Mouse (Mus musculus): Measurements from ENCODE around the gene Ankrd54. TPM values are rescaled to one million over a fixed set of nuclear protein-coding genes. Genes with fewer than 3 reads are reported as not detected.

Ankrd54 gene
- total RNA-seq, 4 experiments from 2014 or later, result 3.1 to 5.8 (median 3.5) TPM

DNA sequence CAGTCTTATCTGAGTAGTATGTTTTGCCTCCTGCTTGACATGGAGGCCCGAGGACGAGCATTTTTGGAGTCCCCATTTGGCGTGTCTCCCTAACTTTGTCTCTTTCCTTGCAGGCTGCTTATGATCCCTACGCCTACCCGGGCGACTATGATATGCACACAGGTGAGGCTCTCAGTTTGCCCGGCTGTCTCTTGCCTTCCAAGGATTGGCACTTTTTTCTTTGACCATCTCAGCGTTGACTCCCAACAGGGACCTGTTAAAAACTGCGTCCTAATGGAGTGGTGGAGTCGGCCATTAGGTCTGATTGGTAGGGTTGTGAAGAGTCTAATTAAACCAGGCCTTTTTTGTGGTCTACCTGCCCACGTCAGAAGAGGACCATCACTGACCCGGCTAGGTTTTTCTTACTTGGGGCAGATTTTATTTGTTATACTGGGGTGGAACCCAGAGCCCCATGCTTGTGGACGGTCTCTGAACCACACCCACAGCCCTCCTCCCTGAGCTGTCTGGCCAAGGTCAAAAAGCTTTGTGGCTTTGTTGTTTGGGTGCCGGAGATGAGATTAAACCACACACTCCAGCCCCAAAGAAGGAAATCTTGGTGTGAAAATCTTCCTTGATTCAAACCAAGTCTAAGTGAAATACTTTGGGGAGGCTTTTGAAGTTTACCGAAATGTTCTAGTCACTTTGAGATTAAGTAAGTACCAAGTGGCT is 13.1 kb upstream of the Ankrd54 start:
- DNase-seq (ENCODE audit: low spot score in 2 of 2), result no peak

DNA sequence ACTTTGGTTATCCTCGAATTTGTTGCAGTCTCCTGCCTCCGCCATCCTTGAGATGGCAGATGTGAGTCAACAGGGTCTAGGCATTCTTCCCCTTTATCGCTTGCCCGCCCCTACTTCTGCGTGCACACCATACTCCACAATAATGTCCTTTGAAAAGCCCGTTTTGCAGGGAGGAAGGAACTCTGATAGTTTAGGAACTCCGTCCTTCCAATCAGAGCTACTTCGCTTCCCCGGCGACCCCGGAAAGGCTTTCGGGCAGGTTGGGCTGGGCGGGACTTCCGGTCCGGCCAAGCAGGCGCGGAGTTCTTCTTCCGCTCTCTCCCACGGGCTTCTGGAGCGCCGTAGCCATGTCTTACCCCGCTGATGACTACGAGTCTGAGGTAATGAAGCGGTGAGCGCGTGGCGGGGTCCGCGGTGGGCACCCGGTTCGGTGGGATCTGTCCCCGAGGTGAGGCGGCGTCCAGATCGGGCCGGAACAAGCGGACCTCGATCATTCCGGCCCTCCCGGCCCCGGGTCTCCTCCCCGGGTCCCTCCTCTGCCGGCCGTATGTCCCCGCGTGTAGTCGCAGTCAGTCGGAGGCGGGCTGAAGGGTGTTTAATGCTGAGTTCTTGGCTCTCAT is 12.3 kb upstream of the Ankrd54 start, which contains the start of gene Eif3l:
Eif3l (plus strand) TSS at position 267 of the 620 bp plus-strand sequence.
- peak; percentile 72 to 77 for DNase-seq (ENCODE audit: low spot score in 2 of 2)

DNA sequence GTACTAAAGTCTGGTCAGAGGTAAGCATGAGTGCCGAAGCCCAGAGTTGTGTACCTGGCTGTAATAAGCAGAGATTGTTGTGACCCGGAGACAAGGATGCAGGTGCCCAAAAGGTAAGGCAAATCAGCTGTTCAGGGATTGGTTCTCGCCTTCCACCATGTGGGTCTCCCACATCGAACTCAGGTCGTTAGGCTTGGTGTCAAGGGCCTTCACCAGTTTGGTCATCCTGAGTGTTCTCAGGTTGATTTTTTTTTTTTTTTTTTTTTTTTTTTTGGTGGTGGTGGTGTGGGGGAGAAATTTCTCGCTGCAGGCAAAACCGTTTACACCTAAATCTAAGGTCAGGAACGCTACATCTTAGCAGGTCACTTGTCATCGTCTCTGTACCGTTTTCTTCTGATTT is 11.8 kb upstream of the Ankrd54 start:
- DNase-seq (ENCODE audit: low spot score in 2 of 2), result no peak

DNA sequence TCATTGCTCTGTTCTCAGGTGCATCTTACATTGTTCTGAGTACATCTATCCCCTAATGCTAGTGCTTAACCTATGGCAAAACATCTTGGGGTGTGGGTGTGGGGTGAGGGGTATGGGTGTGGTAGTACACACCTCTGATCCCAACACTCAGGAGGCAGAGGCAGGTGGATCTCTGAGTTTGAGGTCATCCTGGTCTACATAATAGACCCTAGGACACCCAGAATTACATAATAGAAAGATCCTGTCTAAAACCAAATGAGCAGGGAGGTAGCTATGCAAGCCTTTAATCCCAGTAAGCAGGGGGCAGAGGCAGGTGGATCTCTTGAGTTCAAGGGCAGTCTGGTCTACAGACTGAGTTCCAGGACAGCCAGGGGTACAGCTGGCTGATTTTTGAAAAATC is 11.1 kb upstream of the Ankrd54 start:
- no peak for DNase-seq (ENCODE audit: low spot score in 2 of 2)

DNA sequence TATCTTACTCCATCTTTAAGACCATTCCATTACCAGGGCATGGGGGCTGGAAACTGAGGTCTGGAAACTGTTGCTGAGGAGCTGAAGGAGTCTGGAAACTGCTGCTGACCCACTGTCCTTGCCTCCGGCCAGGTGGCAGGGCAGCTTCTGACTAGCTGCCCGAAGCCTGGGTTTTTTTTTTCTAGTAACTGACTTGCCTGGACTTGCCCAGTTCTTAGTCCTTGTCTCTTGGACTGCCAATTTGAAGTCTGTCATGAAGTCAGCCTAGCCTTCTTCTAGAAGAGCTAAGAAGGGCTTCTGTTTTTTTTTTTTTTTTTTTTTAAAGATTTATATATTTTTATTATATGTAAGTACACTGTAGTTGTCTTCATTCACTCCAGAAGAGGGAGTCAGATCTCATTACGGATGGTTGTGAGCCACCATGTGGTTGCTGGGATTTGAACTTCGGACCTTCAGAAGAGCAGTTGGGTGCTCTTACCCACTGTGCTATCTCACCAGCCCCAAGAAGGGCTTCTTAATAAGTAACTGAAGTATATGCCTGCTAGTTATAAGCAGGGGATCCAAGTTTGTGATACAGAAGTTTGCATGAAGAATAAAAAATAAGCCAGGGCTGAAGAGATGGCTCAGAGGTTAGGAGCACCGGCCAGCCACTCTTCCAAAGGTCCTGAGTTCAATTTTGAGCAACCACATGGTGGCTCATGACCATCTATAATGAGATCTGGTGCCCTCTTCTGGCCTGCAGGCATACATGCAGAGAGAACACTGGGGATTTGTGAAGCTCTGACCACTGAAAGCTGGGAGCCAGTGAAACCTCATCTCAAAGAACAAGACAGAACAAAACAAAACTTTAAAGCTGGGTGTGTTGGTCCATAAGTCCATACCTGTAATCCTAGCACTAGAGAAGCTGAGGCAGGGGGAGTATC is 8.7 kb upstream of the Ankrd54 start:
- DNase-seq (ENCODE audit: low spot score in 2 of 2), result no peak

DNA sequence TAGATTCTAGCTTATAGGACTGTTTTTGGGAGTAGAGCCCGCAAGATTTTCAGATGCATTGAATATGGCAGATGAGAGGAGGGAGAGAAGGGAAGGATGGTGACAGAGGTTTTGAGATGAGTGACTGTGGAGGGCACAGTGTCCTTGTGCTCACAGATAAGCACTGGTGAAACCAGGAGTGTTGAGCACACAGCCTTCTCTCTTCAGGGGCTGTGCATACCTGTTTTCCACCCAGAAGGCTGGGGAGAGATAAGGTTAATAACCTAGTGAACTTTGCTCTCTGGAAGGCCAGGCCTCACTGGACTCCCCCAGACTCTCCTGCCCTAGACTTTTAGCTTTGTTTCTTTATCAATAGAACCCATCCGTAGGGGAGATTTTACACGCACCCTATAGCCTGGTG is 5.7 kb upstream of the Ankrd54 start:
- DNase-seq (ENCODE audit: low spot score in 2 of 2), result no peak

DNA sequence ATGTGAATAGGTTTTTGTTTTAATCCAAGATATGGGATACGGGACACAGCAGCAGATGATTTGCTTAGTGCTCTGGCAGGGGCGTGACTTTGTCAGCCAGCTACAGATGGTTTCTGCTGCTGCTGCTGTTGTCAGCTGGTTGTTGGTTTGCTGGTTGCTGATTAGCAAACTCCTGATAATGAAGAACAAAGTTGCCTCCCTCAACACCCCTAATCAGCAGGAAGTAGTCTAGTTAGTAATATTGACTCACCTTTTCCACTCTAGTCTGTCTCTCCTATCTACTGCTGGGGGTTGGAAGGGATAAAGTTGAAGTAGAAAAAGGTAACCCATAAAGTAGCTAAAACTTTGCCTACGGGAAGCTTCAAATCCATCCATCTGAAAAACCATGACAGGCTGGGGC is 4.9 kb upstream of the Ankrd54 start:
- no peak for DNase-seq (ENCODE audit: low spot score in 2 of 2)

DNA sequence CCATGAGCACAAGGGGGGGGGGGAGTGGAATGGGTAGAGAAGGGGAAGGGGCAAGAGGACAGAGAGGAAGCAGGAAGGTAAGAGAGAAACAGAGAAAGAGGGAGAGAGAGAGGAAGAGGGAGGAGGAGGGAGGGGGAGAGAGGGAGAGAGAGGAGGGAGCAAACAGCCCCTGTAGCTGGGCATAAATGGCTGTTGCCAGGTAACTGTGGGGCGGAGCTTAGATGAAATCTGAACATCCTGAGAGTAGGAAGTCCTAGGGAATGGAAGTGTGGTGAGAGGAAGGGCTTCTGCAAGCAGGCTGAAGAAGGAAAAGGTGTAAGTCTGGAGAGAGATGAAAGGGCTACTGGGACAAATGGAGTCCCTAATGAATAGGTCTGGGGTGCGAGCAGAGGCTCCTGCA is 3.6 kb upstream of the Ankrd54 start:
- DNase-seq (ENCODE audit: low spot score in 2 of 2), result no peak

DNA sequence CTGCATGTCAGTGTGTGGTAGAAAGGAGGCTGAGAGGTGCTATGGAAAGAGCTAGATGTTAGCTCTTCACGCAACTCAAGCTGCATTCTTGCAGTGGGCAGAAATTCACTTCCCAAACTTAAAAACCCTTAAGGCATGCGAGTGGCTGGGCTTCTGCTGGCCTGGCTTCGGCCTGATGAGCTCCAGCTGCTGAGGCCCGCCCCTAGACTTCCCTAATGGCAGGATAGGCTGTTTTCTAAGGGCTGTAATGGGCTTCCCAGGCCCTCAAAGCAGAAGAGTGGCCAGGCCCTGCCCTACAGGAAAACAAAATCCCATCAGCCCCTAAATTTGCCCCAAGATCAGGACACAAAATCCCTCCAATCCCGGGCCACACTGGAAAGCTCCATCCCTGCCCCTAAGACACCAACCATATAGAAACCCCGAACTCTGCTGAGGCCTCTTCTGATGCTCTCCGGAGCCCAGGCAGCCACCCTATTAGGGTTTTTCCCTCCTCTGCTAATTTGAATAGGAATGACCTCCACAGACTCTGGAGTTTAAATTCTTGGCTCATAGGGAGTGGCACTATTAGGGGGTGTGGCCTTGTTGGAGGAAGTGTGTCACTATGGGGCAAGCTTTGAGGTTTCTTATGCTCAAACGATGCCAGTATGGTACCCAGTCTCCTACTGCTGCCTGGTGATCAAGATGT is 2.5 kb upstream of the Ankrd54 start:
- no peak for DNase-seq (ENCODE audit: low spot score in 2 of 2)

DNA sequence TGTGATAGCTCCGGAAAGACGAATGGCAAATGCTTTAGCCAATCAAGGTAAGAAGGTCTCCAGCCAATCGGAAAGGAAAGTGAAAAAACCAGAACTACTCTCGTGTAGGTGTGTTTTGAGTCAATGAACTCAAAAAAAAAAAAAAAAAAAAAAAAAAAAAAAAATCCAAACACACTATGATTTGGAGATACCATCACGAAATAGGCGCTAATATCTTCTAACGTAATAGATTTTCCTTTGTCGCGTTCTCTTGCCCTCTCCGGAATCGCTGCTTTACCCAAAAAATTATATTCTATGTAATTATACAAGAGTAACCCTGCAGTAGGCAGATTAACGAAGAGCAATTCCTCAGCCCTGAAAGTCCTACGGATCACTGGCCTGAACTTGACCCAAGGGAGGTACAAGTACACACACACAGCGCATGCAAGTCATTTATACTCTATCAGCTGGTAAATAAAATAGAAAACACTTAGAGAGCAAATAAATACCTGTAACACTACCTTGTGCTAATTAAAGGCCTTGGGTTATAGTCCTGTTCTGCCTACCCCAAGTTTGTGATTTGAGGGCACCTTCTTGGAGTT is 557 bp upstream of the Ankrd54 start:
- no peak for DNase-seq (ENCODE audit: low spot score in 2 of 2)

DNA sequence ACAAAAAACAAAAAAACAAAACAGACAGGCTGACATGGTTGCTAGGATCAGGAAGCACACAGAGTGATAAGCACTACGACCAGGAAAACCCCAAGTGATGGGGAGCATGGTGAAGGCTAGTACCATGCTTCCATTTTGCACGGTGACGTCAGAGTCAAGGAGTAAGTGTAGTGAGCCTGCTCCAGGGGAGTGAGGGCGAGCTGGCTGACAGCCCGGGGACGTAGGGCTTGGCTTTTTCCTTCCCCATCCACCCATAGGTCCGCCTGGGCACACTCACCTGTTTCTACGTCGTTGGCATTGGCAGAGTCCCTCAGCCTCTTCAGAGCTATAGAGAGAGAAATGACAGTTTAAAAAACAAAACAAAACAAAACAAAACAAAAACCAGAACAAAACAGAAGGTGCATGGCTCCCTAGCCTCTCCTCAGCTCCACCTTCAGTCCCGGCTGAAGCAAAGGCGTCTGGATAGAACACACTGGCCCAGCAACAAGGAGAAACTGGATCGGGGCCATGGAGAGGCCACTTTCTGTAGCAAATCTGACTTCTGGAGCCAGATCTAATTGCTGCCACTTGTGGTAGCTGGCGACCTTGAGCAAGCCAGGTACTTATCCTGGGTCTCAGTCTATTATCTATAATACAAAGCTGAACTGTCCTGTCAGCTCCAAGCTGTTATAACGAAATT is 1.7 kb downstream of the Ankrd54 start:
- no peak for DNase-seq (ENCODE audit: low spot score in 2 of 2)

DNA sequence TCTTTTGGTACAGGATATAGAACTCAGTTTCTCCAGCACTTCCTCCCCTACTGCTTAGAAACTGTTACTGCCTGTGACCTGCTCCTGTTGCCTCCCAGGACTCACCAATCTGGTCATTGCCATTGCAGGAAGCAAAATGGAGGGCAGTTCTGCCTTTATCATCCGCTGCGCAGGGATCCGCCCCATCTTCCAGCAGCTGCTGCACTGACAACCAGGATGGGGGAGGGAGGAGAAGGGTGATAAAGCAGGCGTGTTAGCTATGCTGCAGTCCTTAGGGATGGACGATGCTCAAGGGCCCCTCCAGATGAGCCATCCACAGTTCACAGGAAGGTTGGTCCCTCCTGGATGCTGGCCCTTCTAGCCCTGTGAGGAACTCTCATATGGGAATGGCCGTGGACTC is 4.8 kb downstream of the Ankrd54 start:
- DNase-seq (ENCODE audit: low spot score in 2 of 2), result no peak

DNA sequence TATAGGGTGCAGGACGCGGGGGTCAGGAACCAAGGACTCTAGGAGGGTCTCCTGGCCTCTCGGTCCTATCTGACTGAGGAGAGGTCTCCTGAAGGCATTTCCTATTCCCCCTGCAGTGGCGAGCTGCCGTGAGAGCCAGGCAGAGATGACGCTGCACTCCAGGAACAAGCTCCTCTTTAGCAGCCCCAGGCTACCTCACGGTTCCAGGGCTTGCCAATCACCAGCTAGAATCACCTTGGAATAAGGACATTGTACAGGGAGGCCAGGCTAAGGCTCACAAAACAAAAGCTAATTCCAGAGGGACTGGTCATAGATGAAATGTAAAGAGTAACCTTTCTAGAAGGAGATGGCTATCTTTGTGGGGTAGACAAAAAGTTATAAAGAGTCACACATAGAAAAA is 6.1 kb downstream of the Ankrd54 start:
- no peak for DNase-seq (ENCODE audit: low spot score in 2 of 2)

DNA sequence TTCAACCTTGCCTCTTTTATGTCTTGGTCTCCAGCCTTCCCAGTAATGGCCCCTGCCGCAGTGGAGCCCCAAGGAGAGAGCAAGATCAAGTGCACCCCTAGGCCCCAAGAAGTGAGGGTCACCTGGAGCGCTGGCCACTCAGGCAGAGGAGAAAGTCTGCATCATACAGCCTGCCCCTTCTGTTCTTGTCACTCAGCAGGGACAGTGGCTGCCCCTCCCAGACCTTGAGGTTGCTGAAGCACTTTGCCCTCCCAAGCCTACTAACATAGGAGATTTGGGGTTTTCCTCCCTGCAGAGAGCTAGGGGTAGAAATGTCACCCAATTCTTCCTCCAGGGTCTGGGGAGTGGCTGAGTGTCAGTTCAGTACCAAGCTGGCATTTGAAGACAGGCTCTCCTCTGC is 10.3 kb downstream of the Ankrd54 start:
- DNase-seq (ENCODE audit: low spot score in 2 of 2), result no peak

DNA sequence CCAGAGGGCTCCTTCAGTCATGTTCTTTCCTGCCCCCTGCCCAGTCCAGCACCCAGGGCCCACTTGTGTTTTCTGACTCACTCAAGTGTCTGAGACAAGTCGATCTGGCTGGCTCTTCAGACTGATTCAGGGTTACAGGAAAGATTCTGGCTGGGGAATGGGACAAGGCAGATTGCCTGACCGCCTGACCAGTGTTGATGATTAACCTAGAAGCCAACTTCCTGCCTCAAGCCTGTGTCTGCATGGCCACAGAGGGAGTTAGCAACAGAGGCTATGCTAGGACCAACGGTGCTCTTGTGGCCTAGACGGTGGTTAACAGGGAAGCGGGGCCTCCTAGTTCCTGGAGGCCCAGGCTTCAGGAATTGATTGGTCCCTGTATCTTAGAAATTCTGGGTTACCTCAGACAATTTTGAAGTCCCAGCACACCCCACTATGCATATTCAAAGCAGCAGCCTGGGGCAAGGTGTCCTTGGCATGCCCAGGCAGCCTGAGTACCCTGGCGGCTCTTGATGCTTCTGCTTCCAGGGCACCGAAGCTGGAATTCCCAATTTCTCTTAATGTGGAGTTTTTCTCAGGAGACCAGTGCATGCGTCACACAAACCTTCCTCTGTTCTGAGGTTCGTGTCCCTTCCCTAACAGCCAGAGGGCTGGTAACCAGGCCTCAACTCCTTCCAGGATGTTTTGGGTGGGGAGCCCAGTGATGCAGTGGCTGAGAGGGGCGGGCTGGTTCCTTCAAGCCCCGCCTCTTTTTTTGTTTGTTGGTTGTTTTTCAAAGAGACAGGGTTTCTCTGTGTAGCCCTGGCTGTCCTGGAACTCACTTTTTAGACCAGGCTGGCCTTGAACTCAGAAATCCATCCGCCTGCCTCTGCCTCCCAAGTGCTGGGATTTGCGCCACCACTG is 11.0 kb downstream of the Ankrd54 start:
- DNase-seq (ENCODE audit: low spot score in 2 of 2), result no peak

DNA sequence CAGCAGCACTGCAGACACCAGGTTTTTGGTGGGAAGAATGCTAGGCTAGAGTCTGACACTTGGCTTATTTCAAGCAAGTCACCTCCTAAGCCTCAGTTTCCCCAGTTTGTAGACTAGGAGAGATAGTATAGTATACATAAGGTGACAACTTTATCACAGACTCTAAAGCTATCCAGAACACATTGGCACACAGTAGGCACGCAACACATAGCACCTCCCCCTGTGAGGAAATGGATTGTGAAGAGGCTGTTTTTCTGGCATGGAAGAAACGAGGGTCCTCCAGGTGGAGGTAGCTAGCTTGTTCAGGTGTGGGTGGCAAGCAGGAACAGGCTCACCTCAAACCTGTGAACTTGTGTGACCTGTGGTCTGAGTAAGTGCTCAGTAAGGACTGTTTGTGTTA is 11.7 kb downstream of the Ankrd54 start:
- no peak for DNase-seq (ENCODE audit: low spot score in 2 of 2)

DNA sequence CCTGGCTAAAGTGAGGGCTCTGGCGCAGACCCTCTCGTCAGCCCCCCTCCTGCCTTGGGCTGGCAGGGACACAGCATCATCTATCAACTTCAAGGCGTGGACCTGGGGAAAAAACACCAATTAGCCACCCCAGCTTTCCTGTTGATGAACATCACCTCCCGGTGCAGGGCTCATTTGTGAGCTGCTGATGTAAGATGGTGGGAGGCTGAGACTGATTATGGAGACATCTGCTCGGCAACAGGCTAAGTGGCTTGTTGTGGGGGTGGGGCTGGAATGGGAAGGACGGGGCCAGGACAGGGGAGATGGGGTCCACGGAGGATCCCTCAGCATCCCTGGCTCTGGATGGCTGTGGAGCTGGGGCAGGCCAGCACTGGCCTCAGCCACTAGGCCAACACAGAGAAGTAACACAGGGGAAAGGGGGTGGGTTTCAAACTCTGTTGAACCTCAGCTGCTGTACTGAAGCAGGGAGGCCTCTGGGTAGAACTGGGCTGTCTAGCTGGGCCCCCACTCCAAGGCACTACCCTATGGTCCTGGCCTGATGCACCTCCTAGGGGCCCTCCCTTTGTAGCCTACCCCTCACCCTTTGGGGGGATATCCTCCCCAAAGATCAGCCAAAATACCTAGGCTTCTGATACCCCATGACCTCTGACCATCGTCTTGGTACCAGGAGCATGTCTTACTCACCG is 12.4 kb downstream of the Ankrd54 start:
- DNase-seq (ENCODE audit: low spot score in 2 of 2), result no peak

DNA sequence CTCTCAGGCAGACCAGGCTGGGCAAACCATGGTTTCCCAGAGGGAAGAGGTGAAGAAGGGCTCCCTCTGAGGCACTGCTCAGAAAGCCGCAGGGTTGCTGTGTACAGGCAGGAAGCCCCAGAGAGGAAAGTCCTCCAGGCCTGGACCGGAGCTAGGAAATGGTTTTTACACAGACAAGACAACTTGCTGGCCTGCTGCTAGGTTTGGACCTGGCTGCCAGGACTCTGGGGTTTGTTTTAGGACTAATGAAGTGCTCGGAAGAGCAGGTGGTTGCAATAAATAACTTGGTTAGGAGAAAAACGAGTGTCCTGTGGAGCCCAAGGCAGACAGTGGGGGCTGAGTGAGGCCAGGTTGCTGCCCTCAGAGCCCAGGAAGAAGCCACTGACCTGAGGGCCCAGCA is 14.5 kb downstream of the Ankrd54 start:
- DNase-seq (ENCODE audit: low spot score in 2 of 2), result no peak

DNA sequence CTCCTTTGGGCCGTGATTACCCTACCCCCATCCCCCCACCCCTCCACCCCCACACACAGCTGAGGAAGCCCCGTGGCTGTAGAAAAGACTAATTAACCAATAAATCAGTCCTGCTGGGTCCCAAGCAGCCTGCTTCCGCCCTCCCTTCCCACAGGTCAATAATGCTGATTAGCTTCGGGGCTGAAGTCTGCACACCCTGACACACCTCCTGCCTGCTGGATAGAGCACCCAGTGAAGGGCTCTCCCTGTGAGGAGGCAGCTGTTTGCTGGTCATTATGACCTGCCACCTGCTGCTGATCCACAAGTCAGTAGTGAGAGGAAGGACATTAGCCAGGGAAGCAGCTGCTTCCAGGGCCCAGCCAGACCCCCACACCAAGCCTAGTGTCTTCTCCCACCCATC is 17.9 kb downstream of the Ankrd54 start:
- no peak for DNase-seq (ENCODE audit: low spot score in 2 of 2)
